Mouse (Mus musculus) lung, postnatal 0 days (tissue): ENCODE data around the gene Trp53i11.

Source experiments
- CTCF ChIP-seq: IDR thresholded peaks from 2 replicates; pipeline ENCODE4 v1.5.1; 2016; ENCODE audit warnings: antibody characterized with exemption, mild to moderate bottlenecking
- EP300 ChIP-seq: IDR thresholded peaks from 2 replicates; pipeline ENCODE4 v1.6.1; 2016; ENCODE audit warnings: antibody characterized with exemption, mild to moderate bottlenecking, control low read depth

GRCm38 (mm10) chr2:93172460-93172859 lies 14.9 kb upstream of the Trp53i11 start:
- TF ChIP-seq CTCF (no peak), EP300 (no peak)
